Mouse (Mus musculus): ENCODE measurements at regions not wholly inside any gene's neighbourhood (a gene's known extent, or its start where the extent isn't known, plus 50 kb on each side); places are given as distances from the start of the nearest gene placed in this dataset.
A peak's percentile ranks its signal among the peaks of the same experiment; 100 is the strongest.
"Not testable (repeated sequence)": the region's sequence is repeated elsewhere in the genome, so short reads cannot be mapped to it uniquely, and the experiment has no call there.

GRCm38 (mm10) chr4:27529565-27529964 is 1182.9 kb upstream of the Manea start:
- no peak for DNase-seq (ENCODE audit: low read depth, low spot score)

- peak; percentile 16 for DNase-seq (ENCODE audit: low read depth, low spot score)
These were observed 1173.6 kb upstream of the Manea start for GRCm38 (mm10) chr4:27520295-27520694.

GRCm38 (mm10) chr4:27504829-27505804 is 1158.4 kb upstream of the Manea start:
- peak; percentile 49 for DNase-seq (ENCODE audit: low read depth, low spot score)

GRCm38 (mm10) chr4:27497926-27498325 is 1151.2 kb upstream of the Manea start:
- no peak for DNase-seq (ENCODE audit: low read depth, low spot score)

- no peak for DNase-seq (ENCODE audit: low read depth, low spot score)
These were observed 1150.6 kb upstream of the Manea start for GRCm38 (mm10) chr4:27497274-27497673.

GRCm38 (mm10) chr4:27491312-27491711 is 1144.6 kb upstream of the Manea start:
- no peak for DNase-seq (ENCODE audit: low read depth, low spot score)

- peak; percentile 2 for DNase-seq (ENCODE audit: low read depth, low spot score)
These were observed 1103.2 kb upstream of the Manea start for GRCm38 (mm10) chr4:27449901-27450300.

- DNase-seq (ENCODE audit: low read depth, low spot score) = no peak
These were observed 1099.6 kb upstream of the Manea start for GRCm38 (mm10) chr4:27446310-27446709.

- no peak for DNase-seq (ENCODE audit: low read depth, low spot score)
These were observed 1082.6 kb upstream of the Manea start for GRCm38 (mm10) chr4:27429210-27429789.

- DNase-seq (ENCODE audit: low read depth, low spot score) = no peak
These were observed 1079.2 kb upstream of the Manea start for GRCm38 (mm10) chr4:27425902-27426301.

- DNase-seq (ENCODE audit: low read depth, low spot score) = no peak
These were observed 1077.2 kb upstream of the Manea start for GRCm38 (mm10) chr4:27423846-27424245.

GRCm38 (mm10) chr4:27418517-27418916 is 1071.8 kb upstream of the Manea start:
- DNase-seq (ENCODE audit: low read depth, low spot score) = no peak

- DNase-seq (ENCODE audit: low read depth, low spot score) = not testable (repeated sequence)
These were observed 1038.2 kb upstream of the Manea start for GRCm38 (mm10) chr4:27384941-27385340.

GRCm38 (mm10) chr4:27346892-27347291 is 1000.2 kb upstream of the Manea start:
- DNase-seq (ENCODE audit: low read depth, low spot score) = no peak

- no peak for DNase-seq (ENCODE audit: low read depth, low spot score)
These were observed 986.6 kb upstream of the Manea start for GRCm38 (mm10) chr4:27333279-27333678.
